Mouse (Mus musculus) kidney, adult 2 months (tissue): ENCODE results near the gene Spint2. TPM values are rescaled to one million over a fixed set of nuclear protein-coding genes. Genes with fewer than 3 reads are reported as not detected.
"Not testable (repeated sequence)": the region's sequence is repeated elsewhere in the genome, so short reads cannot be mapped to it uniquely, and the experiment has no call there.

ENCODE experiments used
- DNase-seq: peaks from one replicate; pipeline ENCODE4 v3.0.0; 2021
- H3K27ac ChIP-seq: fragments of 200-500 bp; 2 replicates; pipeline ENCODE4 v1.5.1; 2012; ENCODE audit warnings: low read depth, low read length, control low read depth, inconsistent platforms; ENCODE audit not compliant: insufficient read depth
- H3K27me3 ChIP-seq: fragments of 200-500 bp; replicated peaks from 2 replicates; pipeline ENCODE4 v1.6.1; 2012; ENCODE audit warnings: mild to moderate bottlenecking, moderate library complexity, low read length, inconsistent platforms; ENCODE audit not compliant: control insufficient read depth, insufficient read depth
- H3K36me3 ChIP-seq: fragments of 200-500 bp; 2 replicates; pipeline ENCODE4 v1.6.1; 2012; ENCODE audit warnings: mild to moderate bottlenecking, moderate library complexity, low read length, inconsistent platforms; ENCODE audit not compliant: control insufficient read depth, insufficient read depth
- H3K4me1 ChIP-seq: fragments of 200-500 bp; 2 replicates; pipeline ENCODE4 v1.6.1; 2011; ENCODE audit warnings: low read length; ENCODE audit not compliant: control insufficient read depth, insufficient read depth
- H3K4me3 ChIP-seq: fragments of 200-500 bp; 2 replicates; pipeline ENCODE4 v1.5.1; 2011; ENCODE audit warnings: mild to moderate bottlenecking, low read depth, low read length, control low read depth; ENCODE audit not compliant: insufficient read depth
- CTCF ChIP-seq: fragments of 200-500 bp; conservative IDR thresholded peaks from 2 replicates; pipeline ENCODE4 v1.5.1; 2011; ENCODE audit warnings: low read depth, mild to moderate bottlenecking, control low read depth, low read length, moderate library complexity, mixed read lengths; ENCODE audit not compliant: insufficient read depth, insufficient read length
- POLR2A ChIP-seq: fragments of 200-500 bp; IDR thresholded peaks from one replicate; pipeline ENCODE4 v1.6.1; 2011; ENCODE audit warnings: low read depth, low read length, control low read depth
- WGBS: fragments of 180-500 bp; shearing (Covaris S2); methylation state at CpG from one replicate; pipeline ENCODE4 v1.1.7; 2018; 5-methylcytosine and 5-hydroxymethylcytosine counted together
- polyA plus RNA-seq: library from polyadenylated mRNA; depleted of rRNA; stranded (reverse); fragments of >200 nt; gene quantifications from 2 replicates; pipeline ENCODE4 v1.2.3, GENCODE M21; 2012

Gene Spint2
- polyA plus RNA-seq, 1 experiment: 421 TPM

GRCm38 (mm10) chr7:29225520-29225919, 56.2 kb downstream of the Spint2 start:
- no peak overlapping the region for H3K4me3 ChIP-seq
- H3K36me3 ChIP-seq: no peaks in the 10 kb centered on the region
- no peak for TF ChIP-seq POLR2A
- TF ChIP-seq CTCF: no peak
- DNase-seq: no peak
- H3K27me3 ChIP-seq: no peaks in the 10 kb centered on the region
- H3K4me1 ChIP-seq: no peaks in the 10 kb centered on the region
- H3K27ac ChIP-seq: no peak overlapping the region
- 82% methylated on average over 13 of the region's 13 CpGs for WGBS

- TF ChIP-seq CTCF (no peak), POLR2A (no peak)
- no peaks in the 10 kb centered on the region for H3K4me1 ChIP-seq
- H3K27ac ChIP-seq: no peak overlapping the region
- no peaks in the 10 kb centered on the region for H3K27me3 ChIP-seq
- H3K4me3 ChIP-seq: no peak overlapping the region
- WGBS: 27% methylated on average over 16 of the region's 16 CpGs
- no peaks in the 10 kb centered on the region for H3K36me3 ChIP-seq
- DNase-seq: no peak
Observed at GRCm38 (mm10) chr7:29224756-29225394, 56.8 kb downstream of the Spint2 start.

GRCm38 (mm10) chr7:29214846-29215245, 66.9 kb downstream of the Spint2 start:
- Histone ChIP-seq H3K36me3 (no peaks in the 10 kb centered on the region), H3K4me3 (no peak overlapping the region), H3K27ac (no peak overlapping the region), H3K27me3 (no peaks in the 10 kb centered on the region), H3K4me1 (no peaks in the 10 kb centered on the region)
- WGBS: 59% methylated on average over 15 of the region's 15 CpGs
- TF ChIP-seq POLR2A (no peak), CTCF (no peak)
- no peak for DNase-seq

GRCm38 (mm10) chr7:29214236-29214635, 67.5 kb downstream of the Spint2 start:
- Histone ChIP-seq H3K27me3 (no peaks in the 10 kb centered on the region), H3K36me3 (no peaks in the 10 kb centered on the region), H3K4me3 (no peak overlapping the region), H3K4me1 (no peaks in the 10 kb centered on the region), H3K27ac (no peak overlapping the region)
- TF ChIP-seq POLR2A (no peak), CTCF (no peak)
- peak; percentile 50 for DNase-seq
- 23% methylated on average over 2 of the region's 2 CpGs for WGBS

GRCm38 (mm10) chr7:29213675-29214082, 68.0 kb downstream of the Spint2 start, which contains the start of gene Catsperg1:
Catsperg1 (minus strand) TSS chr7:29214035.
- 13% methylated on average over 20 of the region's 20 CpGs for WGBS
- no peak for TF ChIP-seq POLR2A
- no peak for TF ChIP-seq CTCF
- Histone ChIP-seq H3K27ac (no peak within 1 kb of the TSS), H3K4me1 (no peaks in the 10 kb centered on the region), H3K36me3 (no peaks in the 10 kb centered on the region), H3K27me3 (no peaks in the 10 kb centered on the region), H3K4me3 (no peak within 1 kb of the TSS)
- DNase-seq: peak; percentile 67

GRCm38 (mm10) chr7:29212775-29213560, 68.7 kb downstream of the Spint2 start:
- H3K27me3 ChIP-seq, H3K27ac ChIP-seq, H3K4me1 ChIP-seq, DNase-seq, H3K4me3 ChIP-seq, H3K36me3 ChIP-seq: not testable (repeated sequence)
- 39% methylated on average over 40 of the region's 40 CpGs for WGBS

GRCm38 (mm10) chr7:29212199-29212765, 69.4 kb downstream of the Spint2 start:
- H3K4me3 ChIP-seq: peak overlapping the region; percentile 48; the same call in 1 of the 2 replicates
- WGBS: 36% methylated on average over 26 of the region's 26 CpGs

More at GRCm38 (mm10) chr7:29212199-29212765, 69.4 kb downstream of the Spint2 start:
- Histone ChIP-seq H3K4me1 (no peaks in the 10 kb centered on the region), H3K27me3 (no peaks in the 10 kb centered on the region), H3K27ac (no peak overlapping the region), H3K36me3 (no peaks in the 10 kb centered on the region)
- no peak for TF ChIP-seq CTCF
- no peak for TF ChIP-seq POLR2A
- no peak for DNase-seq
